Mouse (Mus musculus) cerebellum, adult 2 months (tissue): ENCODE measurements around the gene Vmn1r38.

ENCODE experiments used
- CTCF ChIP-seq: fragments of 200-500 bp; IDR thresholded peaks from 2 replicates; pipeline ENCODE4 v1.5.1; 2011; ENCODE audit warnings: low read depth, mild to moderate bottlenecking, control low read depth, low read length, moderate library complexity, borderline replicate concordance; ENCODE audit not compliant: insufficient read depth
- POLR2A ChIP-seq: fragments of 200-500 bp; IDR thresholded peaks from 2 replicates; pipeline ENCODE4 v1.6.1; 2011; ENCODE audit warnings: low read length, control low read depth, borderline replicate concordance; ENCODE audit not compliant: insufficient read depth

DNA sequence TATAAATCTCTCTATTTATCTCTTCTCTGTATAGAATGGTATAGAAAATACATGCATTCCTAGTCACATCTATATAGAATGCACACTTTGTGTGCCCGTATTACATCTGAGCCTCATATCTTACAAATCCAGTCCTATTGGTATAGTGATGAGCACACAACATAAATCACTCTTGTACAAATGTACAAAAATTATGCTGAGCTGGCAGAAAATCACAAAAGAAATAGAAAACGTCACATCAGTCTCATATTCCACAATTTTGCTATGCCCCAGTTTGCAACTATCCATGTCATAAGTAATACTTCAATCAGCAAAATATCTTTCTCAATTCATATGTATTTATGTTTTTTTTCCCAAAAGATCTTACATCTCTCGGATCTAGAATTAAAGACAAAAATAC lies 23.3 kb upstream of the Vmn1r38 start:
- TF ChIP-seq POLR2A (no peak), CTCF (no peak)
